Mouse (Mus musculus) MEL (cell line): ENCODE data around the gene Dync2h1. TPM values are rescaled to one million over a fixed set of nuclear protein-coding genes. Genes with fewer than 3 reads are reported as not detected.

Experiments used
- DNase-seq: peaks from one replicate; pipeline ENCODE4 v3.0.0; 2011; ENCODE audit warnings: low read depth, low spot score
- H3K27ac ChIP-seq: 2 replicates; pipeline ENCODE4 v1.5.1; 2012; ENCODE audit warnings: low read depth, mild to moderate bottlenecking, control low read depth, low read length, moderate library complexity; ENCODE audit not compliant: control insufficient read depth
- H3K27me3 ChIP-seq, 2 experiments: fragments of 150-350 bp in 1 of 2; sonication (generic) in 1 of 2; 2 replicates each; pipeline ENCODE4 v1.6.1; 2012; ENCODE audit warnings: low read length in 2 of 2, mild to moderate bottlenecking in 2 of 2, improper control_type of control experiment in 1 of 2, moderate library complexity in 1 of 2; ENCODE audit not compliant: insufficient read depth in 2 of 2, control insufficient read depth in 1 of 2
- H3K36me3 ChIP-seq, 2 experiments: 2 replicates each; pipeline ENCODE4 v1.6.1; 2012 to 2014; ENCODE audit warnings: low read length in 2 of 2, improper control_type of control experiment in 1 of 2, inconsistent platforms in 1 of 2, mild to moderate bottlenecking in 1 of 2; ENCODE audit not compliant: insufficient read depth in 2 of 2, control insufficient read depth in 1 of 2
- H3K4me1 ChIP-seq, 2 experiments: fragments of 150-350 bp in 1 of 2; sonication (generic) in 1 of 2; 2 replicates each; pipeline ENCODE4 v1.6.1; 2012; ENCODE audit warnings: low read length in 2 of 2, improper control_type of control experiment in 1 of 2, mild to moderate bottlenecking in 1 of 2; ENCODE audit not compliant: insufficient read depth in 2 of 2, control insufficient read depth in 1 of 2
- H3K4me3 ChIP-seq, 2 experiments: fragments of 150-350 bp in 1 of 2; sonication (generic) in 1 of 2; 2 replicates each; pipeline ENCODE4 v1.5.1; 2012; ENCODE audit warnings: low read depth in 2 of 2, low read length in 2 of 2, mild to moderate bottlenecking in 2 of 2, moderate library complexity in 2 of 2, control low read depth in 1 of 2, improper control_type of control experiment in 1 of 2; ENCODE audit not compliant: control insufficient read depth in 1 of 2, insufficient read depth in 1 of 2
- H3K79me2 ChIP-seq: 2 replicates; pipeline ENCODE4 v1.6.1; 2012; ENCODE audit warnings: mild to moderate bottlenecking, low read length, moderate library complexity; ENCODE audit not compliant: control insufficient read depth, poor library complexity, insufficient read depth
- H3K9ac ChIP-seq: 2 replicates; pipeline ENCODE4 v1.6.1; 2012; ENCODE audit warnings: low read depth, mild to moderate bottlenecking, control low read depth, low read length, moderate library complexity; ENCODE audit not compliant: control insufficient read depth, poor library complexity, severe bottlenecking
- H3K9me3 ChIP-seq: fragments of 150-350 bp; sonication (generic); replicated peaks from 2 replicates; pipeline ENCODE4 v1.6.1; 2012; ENCODE audit warnings: mild to moderate bottlenecking, low read length, improper control_type of control experiment, moderate library complexity; ENCODE audit not compliant: insufficient read depth
- CHD2 ChIP-seq: IDR thresholded peaks from 2 replicates; pipeline ENCODE4 v1.6.1; 2011; ENCODE audit warnings: low read length, improper control_type of control experiment
- E2F4 ChIP-seq: IDR thresholded peaks from 2 replicates; pipeline ENCODE4 v1.6.1; 2011; ENCODE audit warnings: low read depth, low read length, improper control_type of control experiment, borderline replicate concordance
- ELF1 ChIP-seq: IDR thresholded peaks from 2 replicates; pipeline ENCODE4 v1.6.1; 2014; ENCODE audit warnings: low read depth, mild to moderate bottlenecking, inconsistent platforms, low read length, improper control_type of control experiment, moderate library complexity
- EP300 ChIP-seq, 2 experiments: IDR thresholded peaks; 2 replicates each; pipeline ENCODE4 v1.6.1; 2011; ENCODE audit warnings: improper control_type of control experiment in 2 of 2, low read length in 2 of 2, low read depth in 1 of 2, mild to moderate bottlenecking in 1 of 2
- ETS1 ChIP-seq: IDR thresholded peaks from 2 replicates; pipeline ENCODE4 v1.6.1; 2012; ENCODE audit warnings: low read depth, mild to moderate bottlenecking, inconsistent platforms, low read length, improper control_type of control experiment, moderate library complexity
- GATA1 ChIP-seq: IDR thresholded peaks from 2 replicates; pipeline ENCODE4 v1.6.1; 2011; ENCODE audit warnings: low read depth, low read length, improper control_type of control experiment
- HCFC1 ChIP-seq: IDR thresholded peaks from 2 replicates; pipeline ENCODE4 v1.6.1; 2012; ENCODE audit warnings: low read depth, mild to moderate bottlenecking, inconsistent platforms, low read length, improper control_type of control experiment, moderate library complexity
- KAT2A ChIP-seq: conservative IDR thresholded peaks from 2 replicates; pipeline ENCODE4 v1.6.1; 2012; ENCODE audit warnings: low read depth, low read length, improper control_type of control experiment, inconsistent platforms
- MAX ChIP-seq: IDR thresholded peaks from 2 replicates; pipeline ENCODE4 v1.6.1; 2011; ENCODE audit warnings: low read length, improper control_type of control experiment
- MEF2A ChIP-seq: IDR thresholded peaks from 2 replicates; pipeline ENCODE4 v1.6.1; 2014; ENCODE audit warnings: low read depth, mild to moderate bottlenecking, inconsistent platforms, low read length, improper control_type of control experiment; ENCODE audit not compliant: poor library complexity, insufficient replicate concordance, severe bottlenecking; ENCODE audit errors: extremely low read depth
- MYC ChIP-seq: IDR thresholded peaks from 2 replicates; pipeline ENCODE4 v1.6.1; 2011; ENCODE audit warnings: low read depth, mild to moderate bottlenecking, low read length, improper control_type of control experiment, moderate library complexity
- NRF1 ChIP-seq: IDR thresholded peaks from 2 replicates; pipeline ENCODE4 v1.6.1; 2014; ENCODE audit warnings: low read depth, mild to moderate bottlenecking, inconsistent platforms, low read length, improper control_type of control experiment, moderate library complexity; ENCODE audit not compliant: poor library complexity, insufficient read depth, severe bottlenecking
- POLR2AphosphoS2 ChIP-seq: IDR thresholded peaks from 2 replicates; pipeline ENCODE4 v1.6.1; 2011; ENCODE audit warnings: low read length, improper control_type of control experiment
- RCOR1 ChIP-seq: IDR thresholded peaks from 2 replicates; pipeline ENCODE4 v1.6.1; 2012; ENCODE audit warnings: low read depth, mild to moderate bottlenecking, inconsistent platforms, low read length, improper control_type of control experiment
- SMC3 ChIP-seq: IDR thresholded peaks from 2 replicates; pipeline ENCODE4 v1.6.1; 2011; ENCODE audit warnings: low read depth, low read length, improper control_type of control experiment
- TAL1 ChIP-seq: IDR thresholded peaks from 2 replicates; pipeline ENCODE4 v1.6.1; 2012; ENCODE audit warnings: mild to moderate bottlenecking, inconsistent platforms, low read length, moderate library complexity, mixed read lengths
- USF1 ChIP-seq: IDR thresholded peaks from 2 replicates; pipeline ENCODE4 v1.6.1; 2014; ENCODE audit warnings: low read depth, mild to moderate bottlenecking, inconsistent platforms, low read length, improper control_type of control experiment, moderate library complexity
- USF2 ChIP-seq, 2 experiments: IDR thresholded peaks; 2 replicates each; pipeline ENCODE4 v1.6.1; 2011 to 2012; ENCODE audit warnings: improper control_type of control experiment in 2 of 2, low read length in 2 of 2, borderline replicate concordance in 1 of 2, inconsistent platforms in 1 of 2, low read depth in 1 of 2, mild to moderate bottlenecking in 1 of 2; ENCODE audit not compliant: insufficient read depth in 1 of 2
- ZKSCAN1 ChIP-seq: IDR thresholded peaks from 2 replicates; pipeline ENCODE4 v1.6.1; 2012; ENCODE audit warnings: low read depth, mild to moderate bottlenecking, inconsistent platforms, low read length, improper control_type of control experiment, moderate library complexity
- ZNF384 ChIP-seq: IDR thresholded peaks from 2 replicates; pipeline ENCODE4 v1.6.1; 2012; ENCODE audit warnings: low read depth, mild to moderate bottlenecking, inconsistent platforms, low read length, improper control_type of control experiment
- polyA plus RNA-seq, 2 experiments: library from polyadenylated mRNA; stranded (reverse) in 1 of 2; unstranded in 1 of 2; fragments of >175 nt in 1 of 2; fragments of >200 nt in 1 of 2; gene quantifications; 2 replicates each; pipeline versions ENCODE4 v1.2.1 to v1.2.4; 2012; ENCODE audit warnings: low replicate concordance in 2 of 2, low read depth in 1 of 2; ENCODE audit not compliant: insufficient read length in 2 of 2, insufficient read depth in 1 of 2, missing spikeins in 1 of 2
- total RNA-seq: library from RNA; depleted of rRNA; stranded (reverse); fragments of 300-350 nt; gene quantifications from 2 replicates; pipeline ENCODE4 v1.2.3, GENCODE M21; 2012

Gene Dync2h1
- total and polyA plus RNA-seq, 3 experiments = 3.2 to 4.5 TPM; not detected in 1

GRCm38 (mm10) chr9:7074625-7075024, 109.6 kb downstream of the Dync2h1 start:
- TF ChIP-seq ZKSCAN1 (no peak), GATA1 (peak; percentile 76), ETS1 (peak; percentile 52; the same call in 1 of the 2 replicates), USF1 (peak; percentile 75), MAX (peak; percentile 58; the same call in 1 of the 2 replicates), TAL1 (no peak), EP300 (IDR thresholded peaks at IDR 0.05; ENCODE audit: low read depth in 1 of 2, low read length in 2 of 2) (peak; percentile 41 to 70), MYC (0 out of 2 replicates have a peak, but pooled peaks have one; percentile 20)
- Histone ChIP-seq H3K27me3 (no peaks in the 10 kb centered on the region), H3K27ac (no peak overlapping the region), H3K36me3 (peaks cover 0 to 3% of the 10 kb centered on the region in 2 experiments; a peak in 2 of 4 replicates), H3K9ac (no peak overlapping the region), H3K4me1 (peaks cover 0 to 7% of the 10 kb centered on the region in 2 experiments; a peak in 3 of 4 replicates), H3K4me3 (no peak overlapping the region), H3K9me3 (no peaks in the 10 kb centered on the region), H3K79me2 (no peaks in the 10 kb centered on the region)
- peak; percentile 82 for DNase-seq

- H3K9ac ChIP-seq = no peak overlapping the region
- H3K4me1 ChIP-seq = peaks cover 0 to 7% of the 10 kb centered on the region in 2 experiments; a peak in 3 of 4 replicates
- no peaks in the 10 kb centered on the region for H3K79me2 ChIP-seq
- no peak overlapping the region for H3K4me3 ChIP-seq
- no peaks in the 10 kb centered on the region for H3K9me3 ChIP-seq
- H3K27me3 ChIP-seq = no peaks in the 10 kb centered on the region
- no peak overlapping the region for H3K27ac ChIP-seq
- peaks cover 0 to 3% of the 10 kb centered on the region in 2 experiments; a peak in 2 of 4 replicates for H3K36me3 ChIP-seq
- TF ChIP-seq KAT2A (no peak), USF1 (no peak), ELF1 (no peak), TAL1 (no peak), HCFC1 (no peak), SMC3 (no peak), USF2 (IDR thresholded peaks at IDR 0.05; ENCODE audit: borderline replicate concordance in 1 of 2, insufficient read depth in 1 of 2, low read depth in 1 of 2, low read length in 2 of 2) (no peak), ZNF384 (no peak), NRF1 (no peak), CHD2 (no peak), E2F4 (no peak), RCOR1 (no peak), ETS1 (no peak), POLR2AphosphoS2 (no peak), MEF2A (no peak)
- TF ChIP-seq, all 39 proteins: peak for 0
- no peak for DNase-seq
Measured at GRCm38 (mm10) chr9:7070846-7071245, 113.4 kb downstream of the Dync2h1 start.
